ENCODE assay signal across 21 mouse cellular contexts in the genomic region with DNA sequence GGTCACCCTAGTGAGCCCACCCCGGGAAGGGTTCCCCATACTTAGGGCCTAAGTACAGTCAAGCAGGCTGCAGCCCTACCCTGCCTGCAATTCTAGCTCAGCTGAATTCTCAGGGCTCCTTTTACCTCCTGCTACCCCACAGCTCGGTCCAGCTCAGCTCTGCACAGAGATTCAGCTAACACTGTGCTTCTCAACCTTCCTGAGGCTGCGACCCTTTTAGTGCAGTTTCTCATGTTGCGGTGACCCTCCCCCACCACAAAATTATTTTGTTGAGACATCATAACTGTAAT. TPM values are rescaled to one million over a fixed set of nuclear protein-coding genes. Genes with fewer than 3 reads are reported as not detected.
A peak's percentile ranks its signal among the peaks of the same experiment; 100 is the strongest.
DNase-seq lines count a peak whose midpoint lies in the region; ATAC-seq and TF ChIP-seq lines count a peak whose summit lies in the region.
"Had no signal": no experiment of that assay in that cellular context is flagged by ENCODE, and none has a peak within 500 bp of the region (broad histone marks: within the 10 kb centered on the region; RNA-seq: fewer than 3 reads in every experiment).

No protein-coding gene starts in this region.

- no peaks in the 10 kb centered on the region for H3K36me3 ChIP-seq in intestine, embryonic 15.5 days
- H3K36me3 ChIP-seq in liver, embryonic 15.5 days (replicated peaks): no peaks in the 10 kb centered on the region
- H3K36me3 ChIP-seq: G1E; lung, embryonic 15.5 days; midbrain, embryonic 10.5 days had no signal

- H3K4me3 ChIP-seq in left cerebral cortex, adult 2 months: no peak overlapping the region
- no peak overlapping the region for H3K4me3 ChIP-seq in cortical plate, adult 2 months (ENCODE audit: insufficient read depth, low read length)
- H3K4me3 ChIP-seq in intestine, embryonic 15.5 days (replicated peaks): no peak overlapping the region
- H3K4me3 ChIP-seq in liver, embryonic 15.5 days (replicated peaks): no peak overlapping the region
- H3K4me3 ChIP-seq: forebrain, embryonic 13.5 days; lung, embryonic 15.5 days; midbrain, embryonic 10.5 days had no signal

- H3K4me1 ChIP-seq in cortical plate, adult 2 months (ENCODE audit: control insufficient read depth, insufficient read depth, low read length): peaks cover 24% of the 10 kb centered on the region
- peaks cover 26% of the 10 kb centered on the region for H3K4me1 ChIP-seq in intestine, embryonic 15.5 days (replicated peaks)
- peaks cover 29% of the 10 kb centered on the region; the same call in 1 of the 2 replicates for H3K4me1 ChIP-seq in liver, embryonic 15.5 days (replicated peaks)

- H3K27ac ChIP-seq in left cerebral cortex, adult 2 months: peak overlapping the region; percentile 6; the same call in 1 of the 2 replicates
- peak overlapping the region; percentile 54; the same call in 1 of the 2 replicates for H3K27ac ChIP-seq in cortical plate, adult 2 months (ENCODE audit: insufficient read depth, low read length)
- no peak overlapping the region for H3K27ac ChIP-seq in intestine, embryonic 15.5 days
- peak overlapping the region; percentile 74; the same call in 1 of the 2 replicates for H3K27ac ChIP-seq in liver, embryonic 15.5 days (replicated peaks)
- H3K27ac ChIP-seq: forebrain, embryonic 13.5 days; lung, embryonic 15.5 days; macrophage had no signal

- no peaks in the 10 kb centered on the region for H3K27me3 ChIP-seq in intestine, embryonic 15.5 days (replicated peaks)
- no peaks in the 10 kb centered on the region for H3K27me3 ChIP-seq in liver, embryonic 15.5 days
- H3K27me3 ChIP-seq: forebrain, embryonic 13.5 days; lung, embryonic 15.5 days had no signal

- no peak overlapping the region for H3K4me2 ChIP-seq in intestine, embryonic 15.5 days (replicated peaks)
- no peak overlapping the region for H3K4me2 ChIP-seq in liver, embryonic 15.5 days
- H3K4me2 ChIP-seq: forebrain, embryonic 13.5 days; lung, embryonic 15.5 days had no signal

- TF ChIP-seq CTCF in left cerebral cortex, adult 2 months (IDR thresholded peaks at IDR 0.05): no peak
- TF ChIP-seq CTCF in cortical plate, adult 2 months (IDR thresholded peaks at IDR 0.05; ENCODE audit: extremely low read depth, insufficient read depth, low read length): no peak

- no peaks in the 10 kb centered on the region for H3K9me3 ChIP-seq in intestine, embryonic 15.5 days
- no peaks in the 10 kb centered on the region for H3K9me3 ChIP-seq in liver, embryonic 15.5 days (replicated peaks)
- H3K9me3 ChIP-seq: forebrain, embryonic 13.5 days; G1E; lung, embryonic 15.5 days; midbrain, embryonic 10.5 days had no signal

- peak; percentile 43 for ATAC-seq in intestine, embryonic 15.5 days
- ATAC-seq in liver, embryonic 15.5 days (ENCODE audit: insufficient read depth): no peak
- ATAC-seq: forebrain, embryonic 13.5 days had no signal

- TF ChIP-seq POLR2A in cortical plate, adult 2 months (IDR thresholded peaks at IDR 0.05; ENCODE audit: extremely low read depth, insufficient read depth, low read length): no peak

- no peak overlapping the region for H3K9ac ChIP-seq in intestine, embryonic 15.5 days
- H3K9ac ChIP-seq in liver, embryonic 15.5 days: no peak overlapping the region
- H3K9ac ChIP-seq: forebrain, embryonic 13.5 days; lung, embryonic 15.5 days had no signal

- DNase-seq in left cerebral cortex, adult 2 months (ENCODE audit: extremely low spot score in 1 of 2, low spot score in 2 of 2): no peak
- no peak for DNase-seq in left cerebral cortex, adult 18-20 months (ENCODE audit: low spot score in 2 of 2)
- no peak for DNase-seq in cerebellum, postnatal 10 days
- no peak for DNase-seq in urinary bladder, postnatal 36 days (ENCODE audit: low spot score in 2 of 2)
- DNase-seq: adrenal gland, postnatal 25 days; cerebellum, adult 11 months; cerebellum, postnatal 14 days; embryo, embryonic 11 days; gastrocnemius, postnatal 36 days; kidney, adult 9 months; thymus, postnatal 14 days had no signal

- WGBS in intestine, embryonic 15.5 days: 56% methylated on average over 4 of the region's 4 CpGs
- WGBS in liver, embryonic 15.5 days (ENCODE audit: insufficient replicate concordance): 53% methylated on average over 4 of the region's 4 CpGs

- intact Hi-C loops in left cerebral cortex, adult 2 months (cut with DNase I): no loop called here

RNA-seq across cellular contexts. Expression of a gene that starts 12.7 kb away (rescaled TPM):
- total RNA-seq in left cerebral cortex, adult 2 months (2021): 100 to 1,000 TPM; 166 TPM
- total RNA-seq in left cerebral cortex, adult 18-20 months (2021): 100 to 1,000 TPM; 161 to 167 TPM
- polyA plus RNA-seq in cortical plate, adult 2 months (2012; rRNA removed): 176 and 178 TPM in 2 replicates
- polyA plus RNA-seq in intestine, embryonic 15.5 days (2015; fragmentation: Nextera tagmentation; extraction: Ambion mirVana): 11.0 and 12.5 TPM in 2 replicates
- polyA plus RNA-seq in liver, embryonic 15.5 days (2015; fragmentation: Nextera tagmentation; extraction: Ambion mirVana): 2.5 and 3.2 TPM in 2 replicates

RNA-seq across cellular contexts. Expression of a gene that starts 26.8 kb away (rescaled TPM):
- not detected for total RNA-seq in left cerebral cortex, adult 2 months (2021)
- total RNA-seq in left cerebral cortex, adult 18-20 months (2021): not detected
- 0.08 and 0.56 TPM in 2 replicates for polyA plus RNA-seq in cortical plate, adult 2 months (2012; rRNA removed)
- polyA plus RNA-seq in intestine, embryonic 15.5 days (2015; fragmentation: Nextera tagmentation; extraction: Ambion mirVana): 0.25 and 0.33 TPM in 2 replicates
- not detected in 2 replicates for polyA plus RNA-seq in liver, embryonic 15.5 days (2015; fragmentation: Nextera tagmentation; extraction: Ambion mirVana)
- total RNA-seq: adrenal gland, postnatal 25 days; G1E; gastrocnemius, postnatal 36 days had no signal
- polyA plus RNA-seq: G1E; limb, embryonic 14.5 days; macrophage; midbrain, embryonic 10.5 days; neural tube, embryonic 11.5 days had no signal

Comparison
In these comparisons a context has a peak if more than half of its experiments do, and no peak if none do; other contexts are left out.
1. RNA of a gene that starts 12.7 kb away (polyA plus RNA-seq): 176 to 178 TPM in cortical plate, adult 2 months; 11.0 to 12.5 TPM in intestine, embryonic 15.5 days and 2.5 to 3.2 TPM in liver, embryonic 15.5 days; every median in the first group is over 10 times any median in the second.